Mouse (Mus musculus) lung, postnatal 14 days (tissue): ENCODE measurements at regions not wholly inside any gene's neighbourhood (a gene's known extent, or its start where the extent isn't known, plus 50 kb on each side); places are given as distances from the start of the nearest gene placed in this dataset.

Experiments used
- DNase-seq: peaks from one replicate; pipeline ENCODE4 v3.0.0; 2021

GRCm38 (mm10) chr9:46938628-46939027, 59.9 kb upstream of the Gm4791 start:
- no peak for DNase-seq

GRCm38 (mm10) chr9:46925641-46926040, 72.9 kb upstream of the Gm4791 start:
- DNase-seq, result no peak

- no peak for DNase-seq
These were observed 78.5 kb upstream of the Gm4791 start for GRCm38 (mm10) chr9:46920081-46920480.

GRCm38 (mm10) chr9:46913238-46913637, 85.3 kb upstream of the Gm4791 start:
- DNase-seq, result no peak

GRCm38 (mm10) chr9:46909412-46910013, 89.0 kb upstream of the Gm4791 start:
- DNase-seq, result no peak

- no peak for DNase-seq
These were observed 93.5 kb upstream of the Gm4791 start for GRCm38 (mm10) chr9:46905081-46905480.

GRCm38 (mm10) chr9:46903491-46904220, 94.9 kb upstream of the Gm4791 start:
- peak; percentile 4 for DNase-seq

GRCm38 (mm10) chr9:46899283-46899682, 99.3 kb upstream of the Gm4791 start:
- DNase-seq, result no peak

- DNase-seq, result no peak
These were observed 100.4 kb upstream of the Gm4791 start for GRCm38 (mm10) chr9:46898120-46898519.

- no peak for DNase-seq
These were observed 106.7 kb upstream of the Gm4791 start for GRCm38 (mm10) chr9:46891829-46892228.

- no peak for DNase-seq
These were observed 108.4 kb upstream of the Gm4791 start for GRCm38 (mm10) chr9:46889933-46890662.

GRCm38 (mm10) chr9:46871211-46871994, 127.1 kb upstream of the Gm4791 start:
- DNase-seq, result no peak

GRCm38 (mm10) chr9:46863934-46864333, 134.6 kb upstream of the Gm4791 start:
- no peak for DNase-seq

GRCm38 (mm10) chr9:46851753-46852152, 146.8 kb upstream of the Gm4791 start:
- no peak for DNase-seq

- DNase-seq, result no peak
These were observed 147.2 kb upstream of the Gm4791 start for GRCm38 (mm10) chr9:46851336-46851735.

GRCm38 (mm10) chr9:46845276-46845675, 153.3 kb upstream of the Gm4791 start:
- no peak for DNase-seq

- DNase-seq, result no peak
These were observed 154.8 kb upstream of the Gm4791 start for GRCm38 (mm10) chr9:46843781-46844180.

GRCm38 (mm10) chr9:46841571-46841970, 157.0 kb upstream of the Gm4791 start:
- DNase-seq, result no peak

- DNase-seq, result no peak
These were observed 163.3 kb upstream of the Gm4791 start for GRCm38 (mm10) chr9:46835261-46835660.

GRCm38 (mm10) chr9:46830746-46831560, 167.6 kb upstream of the Gm4791 start:
- no peak for DNase-seq

- no peak for DNase-seq
These were observed 168.2 kb upstream of the Gm4791 start for GRCm38 (mm10) chr9:46830316-46830715.

GRCm38 (mm10) chr9:46824703-46825102, 173.8 kb upstream of the Gm4791 start:
- DNase-seq, result no peak
